Comparison of ENCODE assay signal across 8 mouse cellular contexts in genomic region chr15:82987014-82987731, GRCm38 (mm10). TPM values are rescaled to one million over a fixed set of nuclear protein-coding genes. Genes with fewer than 3 reads are reported as not detected.
A peak's percentile ranks its signal among the peaks of the same experiment; 100 is the strongest.
DNase-seq lines count a peak whose midpoint lies in the region; ATAC-seq lines count a peak whose summit lies in the region.

No protein-coding gene starts in this region.

- no peak overlapping the region for H3K27ac ChIP-seq in lung, embryonic 15.5 days
- H3K27ac ChIP-seq in embryonic facial prominence, embryonic 11.5 days (replicated peaks; ENCODE audit: low read depth, low read length), result no peak overlapping the region
- H3K27ac ChIP-seq in hindbrain, embryonic 11.5 days (ENCODE audit: low read depth, low read length), result no peak overlapping the region

- peaks cover 44% of the 10 kb centered on the region for H3K27me3 ChIP-seq in lung, embryonic 15.5 days
- no peaks in the 10 kb centered on the region; the same call in 1 of the 2 replicates for H3K27me3 ChIP-seq in embryonic facial prominence, embryonic 11.5 days (ENCODE audit: control insufficient read depth, insufficient read depth, low read length)
- H3K27me3 ChIP-seq in hindbrain, embryonic 11.5 days (ENCODE audit: control insufficient read depth, insufficient read depth, low read length), result peaks cover 25% of the 10 kb centered on the region

- no peak for DNase-seq in lung, postnatal 25 days (ENCODE audit: low spot score)
- DNase-seq in embryonic facial prominence, embryonic 11.5 days (ENCODE audit: low spot score), result no peak
- DNase-seq in hindbrain, embryonic 11.5 days (ENCODE audit: low spot score), result peak; percentile 57
- no peak for DNase-seq in c-Kit-positive CD71-positive TER-119-positive erythroid progenitor cells, embryonic 14.5 days (ENCODE audit: low spot score)
- no peak for DNase-seq in layer of hippocampus, adult 9-11 months
- no peak for DNase-seq in layer of hippocampus, adult 8-10 months (ENCODE audit: low spot score in 2 of 2)

- ATAC-seq in lung, embryonic 15.5 days (ENCODE audit: borderline replicate concordance, extremely low read depth, low FRiP score, low TSS enrichment), result no peak; the same call in 1 of the 2 replicates
- ATAC-seq in embryonic facial prominence, embryonic 11.5 days (replicated peaks; ENCODE audit: insufficient number of reproducible peaks, low FRiP score, low TSS enrichment, low read depth), result no peak
- ATAC-seq in hindbrain, embryonic 11.5 days (ENCODE audit: low FRiP score), result peak; percentile 54
- ATAC-seq in megakaryocyte, adult 5-6 weeks (ENCODE audit: poor library complexity, severe bottlenecking), result peak; percentile 44

- peak overlapping the region; percentile 25; the same call in 1 of the 2 replicates for H3K9ac ChIP-seq in lung, embryonic 15.5 days
- peak overlapping the region; percentile 63 for H3K9ac ChIP-seq in embryonic facial prominence, embryonic 11.5 days (replicated peaks; ENCODE audit: low read length)
- H3K9ac ChIP-seq in hindbrain, embryonic 11.5 days (ENCODE audit: low read depth, low read length), result peak overlapping the region; percentile 52

- peak overlapping the region; percentile 40 for H3K4me3 ChIP-seq in lung, embryonic 15.5 days
- H3K4me3 ChIP-seq in embryonic facial prominence, embryonic 11.5 days (ENCODE audit: low read depth, low read length), result peak overlapping the region; percentile 50
- peak overlapping the region; percentile 40 for H3K4me3 ChIP-seq in hindbrain, embryonic 11.5 days (ENCODE audit: low read depth, low read length)

- peaks cover 41% of the 10 kb centered on the region for H3K4me1 ChIP-seq in lung, embryonic 15.5 days
- H3K4me1 ChIP-seq in embryonic facial prominence, embryonic 11.5 days (ENCODE audit: control insufficient read depth, insufficient read depth, low read length), result peaks cover 17% of the 10 kb centered on the region
- H3K4me1 ChIP-seq in hindbrain, embryonic 11.5 days (replicated peaks; ENCODE audit: control insufficient read depth, insufficient read depth, low read length), result peaks cover 16% of the 10 kb centered on the region

- WGBS in lung, embryonic 15.5 days, result 2% methylated on average over 38 of the region's 38 CpGs
- under 1% methylated on average over 38 of the region's 38 CpGs for WGBS in embryonic facial prominence, embryonic 11.5 days
- WGBS in hindbrain, embryonic 11.5 days, result under 1% methylated on average over 38 of the region's 38 CpGs

- no peaks in the 10 kb centered on the region for H3K36me3 ChIP-seq in lung, embryonic 15.5 days
- no peaks in the 10 kb centered on the region for H3K36me3 ChIP-seq in embryonic facial prominence, embryonic 11.5 days (replicated peaks; ENCODE audit: control insufficient read depth, insufficient read depth, low read depth, low read length)
- no peaks in the 10 kb centered on the region for H3K36me3 ChIP-seq in hindbrain, embryonic 11.5 days (ENCODE audit: control insufficient read depth, insufficient read depth, low read length)

- H3K9me3 ChIP-seq in lung, embryonic 15.5 days, result no peaks in the 10 kb centered on the region
- H3K9me3 ChIP-seq in embryonic facial prominence, embryonic 11.5 days (replicated peaks; ENCODE audit: control insufficient read depth, low read length), result no peaks in the 10 kb centered on the region
- H3K9me3 ChIP-seq in hindbrain, embryonic 11.5 days (ENCODE audit: control insufficient read depth, low read length), result no peaks in the 10 kb centered on the region

- peak overlapping the region; percentile 91 for H3K4me2 ChIP-seq in lung, embryonic 15.5 days
- peak overlapping the region; percentile 91 for H3K4me2 ChIP-seq in embryonic facial prominence, embryonic 11.5 days (ENCODE audit: low read depth, low read length)
- H3K4me2 ChIP-seq in hindbrain, embryonic 11.5 days (replicated peaks; ENCODE audit: low read depth, low read length), result peak overlapping the region; percentile 88

RNA-seq across cellular contexts. Expression of gene Tcf20, which starts 0.5 kb away (rescaled TPM):
- polyA plus RNA-seq in lung, embryonic 15.5 days (2015; fragmentation: Nextera tagmentation; extraction: Ambion mirVana), result 7.2 TPM in 2 replicates
- 13.6 and 15.1 TPM in 2 replicates for polyA plus RNA-seq in embryonic facial prominence, embryonic 11.5 days (2014; fragmentation: Nextera tagmentation; extraction: Ambion mirVana)
- 12.6 and 14.8 TPM in 2 replicates for polyA plus RNA-seq in hindbrain, embryonic 11.5 days (2014; fragmentation: Nextera tagmentation; extraction: Ambion mirVana)
- 40.7 and 46.5 TPM in 2 replicates for total RNA-seq in megakaryocyte, adult 5-6 weeks (2015)
- total RNA-seq in megakaryocyte, adult 5-6 weeks (2017), result 75.9 and 85.2 TPM in 2 replicates
- 100 to 1,000 TPM; 192 to 215 (median 201) TPM for total RNA-seq in layer of hippocampus, adult 8-10 months (2022)

RNA-seq across cellular contexts. Expression of gene Nfam1, which starts 45.9 kb away (rescaled TPM):
- polyA plus RNA-seq in lung, embryonic 15.5 days (2015; fragmentation: Nextera tagmentation; extraction: Ambion mirVana), result 3.5 and 3.8 TPM in 2 replicates
- 2.1 and 2.4 TPM in 2 replicates for polyA plus RNA-seq in embryonic facial prominence, embryonic 11.5 days (2014; fragmentation: Nextera tagmentation; extraction: Ambion mirVana)
- 2.1 and 2.3 TPM in 2 replicates for polyA plus RNA-seq in hindbrain, embryonic 11.5 days (2014; fragmentation: Nextera tagmentation; extraction: Ambion mirVana)
- total RNA-seq in megakaryocyte, adult 5-6 weeks (2015), result 159 TPM in 2 replicates
- 189 and 212 TPM in 2 replicates for total RNA-seq in megakaryocyte, adult 5-6 weeks (2017)
- total RNA-seq in layer of hippocampus, adult 8-10 months (2022), result 1 to 10 TPM; 1.7 to 6.2 (median 3.5) TPM

Comparison
In these comparisons a context has a peak if more than half of its experiments do, and no peak if none do; other contexts are left out.
1. ATAC-seq: peak in hindbrain, embryonic 11.5 days (single experiment) and megakaryocyte, adult 5-6 weeks (single experiment); none in lung, embryonic 15.5 days (single experiment) and embryonic facial prominence, embryonic 11.5 days (single experiment).
2. Peak in every context shown above with its lines, with median percentiles within 50 percentile points of each other: H3K4me2 ChIP-seq, H3K4me3 ChIP-seq and H3K9ac ChIP-seq.